Mouse (Mus musculus): ENCODE results near the gene Mid1. TPM values are rescaled to one million over a fixed set of nuclear protein-coding genes. Genes with fewer than 3 reads are reported as not detected.
"Not testable (repeated sequence)": the region's sequence is repeated elsewhere in the genome, so short reads cannot be mapped to it uniquely, and the experiment has no call there.

Mid1 gene
- polyA plus RNA-seq, 1 experiment from 2014 or later = 1.5 TPM

- DNase-seq (ENCODE audit: low spot score) (peak; percentile 60), ATAC-seq (ENCODE audit: low FRiP score, low TSS enrichment) (peak; percentile 90)
- peaks cover 28% of the 10 kb centered on the region for H3K9me3 ChIP-seq (ENCODE audit: control insufficient read depth, low read length)
- not testable (repeated sequence) for H3K27me3 ChIP-seq (ENCODE audit: control insufficient read depth, insufficient read depth, low read length); H3K27ac ChIP-seq (replicated peaks); H3K4me1 ChIP-seq (replicated peaks; ENCODE audit: control insufficient read depth, insufficient read depth)
- H3K36me3 ChIP-seq (ENCODE audit: control insufficient read depth, insufficient read depth, low read length) = peaks cover 25% of the 10 kb centered on the region
- H3K4me2 ChIP-seq (replicated peaks; ENCODE audit: low read depth) = peak overlapping the region; percentile 68
- WGBS = 29% methylated on average over 48 of the region's 51 CpGs
- peak overlapping the region; percentile 34 for H3K4me3 ChIP-seq (ENCODE audit: low read depth, low read length)
- peak overlapping the region; percentile 51; the same call in 1 of the 2 replicates for H3K9ac ChIP-seq (ENCODE audit: low read length)
Observed at GRCm38 (mm10) chrX:169986519-169987367, 301.7 kb downstream of the Mid1 start.

DNA sequence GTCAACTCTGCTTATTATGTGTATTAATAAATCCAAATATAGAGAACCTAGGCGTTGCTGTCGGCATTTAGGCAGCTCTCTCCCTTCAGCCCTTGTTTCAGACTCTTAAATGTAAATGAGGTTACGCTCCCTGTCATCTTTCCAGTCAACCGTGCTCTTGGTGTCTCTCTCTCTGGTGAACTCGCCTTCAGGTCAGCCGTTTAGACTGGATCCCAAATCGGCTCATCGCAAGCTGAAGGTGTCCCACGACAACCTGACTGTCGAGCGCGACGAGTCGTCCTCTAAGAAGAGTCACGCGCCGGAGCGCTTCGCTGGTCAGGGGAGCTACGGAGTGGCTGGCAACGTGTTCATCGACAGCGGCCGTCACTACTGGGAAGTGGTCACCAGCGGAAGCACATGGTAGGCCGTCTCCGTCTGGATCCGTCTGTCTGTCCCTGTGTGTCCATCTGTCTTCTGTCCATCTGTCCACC is 302.4 kb downstream of the Mid1 start:
- H3K4me3 ChIP-seq (ENCODE audit: low read depth, low read length); H3K27ac ChIP-seq (replicated peaks); H3K27me3 ChIP-seq (ENCODE audit: control insufficient read depth, insufficient read depth, low read length); H3K9ac ChIP-seq (ENCODE audit: low read length); H3K4me2 ChIP-seq (replicated peaks; ENCODE audit: low read depth); H3K4me1 ChIP-seq (replicated peaks; ENCODE audit: control insufficient read depth, insufficient read depth): not testable (repeated sequence)
- ATAC-seq (ENCODE audit: low FRiP score, low TSS enrichment) (peak; percentile 7), DNase-seq (ENCODE audit: low spot score) (peak; percentile 49)
- WGBS = 61% methylated on average over 28 of the region's 28 CpGs
- Histone ChIP-seq H3K9me3 (ENCODE audit: control insufficient read depth, low read length) (peaks cover 32% of the 10 kb centered on the region), H3K36me3 (ENCODE audit: control insufficient read depth, insufficient read depth, low read length) (peaks cover 25% of the 10 kb centered on the region)

- 63% methylated on average over 56 of the region's 56 CpGs for WGBS
- DNase-seq (ENCODE audit: low spot score) (peak; percentile 56), ATAC-seq (ENCODE audit: low FRiP score, low TSS enrichment) (peak; percentile 16)
- not testable (repeated sequence) for H3K27me3 ChIP-seq (ENCODE audit: control insufficient read depth, insufficient read depth, low read length); H3K4me1 ChIP-seq (replicated peaks; ENCODE audit: control insufficient read depth, insufficient read depth); H3K9ac ChIP-seq (ENCODE audit: low read length); H3K27ac ChIP-seq (replicated peaks); H3K4me2 ChIP-seq (replicated peaks; ENCODE audit: low read depth)
- Histone ChIP-seq H3K36me3 (ENCODE audit: control insufficient read depth, insufficient read depth, low read length) (peaks cover 25% of the 10 kb centered on the region), H3K9me3 (ENCODE audit: control insufficient read depth, low read length) (peaks cover 38% of the 10 kb centered on the region), H3K4me3 (ENCODE audit: low read depth, low read length) (0 out of 2 replicates have a peak overlapping the region, but pooled peaks have one; percentile 4)
Observed at GRCm38 (mm10) chrX:169988571-169989218, 303.7 kb downstream of the Mid1 start.

GRCm38 (mm10) chrX:169989219-169989595 is 304.2 kb downstream of the Mid1 start:
- not testable (repeated sequence) for H3K9ac ChIP-seq (ENCODE audit: low read length); H3K27me3 ChIP-seq (ENCODE audit: control insufficient read depth, insufficient read depth, low read length); H3K27ac ChIP-seq (replicated peaks); H3K4me2 ChIP-seq (replicated peaks; ENCODE audit: low read depth); DNase-seq (ENCODE audit: low spot score); H3K4me1 ChIP-seq (replicated peaks; ENCODE audit: control insufficient read depth, insufficient read depth)
- 0 out of 2 replicates have a peak overlapping the region, but pooled peaks have one; percentile 4 for H3K4me3 ChIP-seq (ENCODE audit: low read depth, low read length)
- peak; percentile 1; the same call in 1 of the 2 replicates for ATAC-seq (ENCODE audit: low FRiP score, low TSS enrichment)
- peaks cover 25% of the 10 kb centered on the region for H3K36me3 ChIP-seq (ENCODE audit: control insufficient read depth, insufficient read depth, low read length)
- WGBS = 61% methylated on average over 8 of the region's 8 CpGs
- H3K9me3 ChIP-seq (ENCODE audit: control insufficient read depth, low read length) = peaks cover 38% of the 10 kb centered on the region

DNA sequence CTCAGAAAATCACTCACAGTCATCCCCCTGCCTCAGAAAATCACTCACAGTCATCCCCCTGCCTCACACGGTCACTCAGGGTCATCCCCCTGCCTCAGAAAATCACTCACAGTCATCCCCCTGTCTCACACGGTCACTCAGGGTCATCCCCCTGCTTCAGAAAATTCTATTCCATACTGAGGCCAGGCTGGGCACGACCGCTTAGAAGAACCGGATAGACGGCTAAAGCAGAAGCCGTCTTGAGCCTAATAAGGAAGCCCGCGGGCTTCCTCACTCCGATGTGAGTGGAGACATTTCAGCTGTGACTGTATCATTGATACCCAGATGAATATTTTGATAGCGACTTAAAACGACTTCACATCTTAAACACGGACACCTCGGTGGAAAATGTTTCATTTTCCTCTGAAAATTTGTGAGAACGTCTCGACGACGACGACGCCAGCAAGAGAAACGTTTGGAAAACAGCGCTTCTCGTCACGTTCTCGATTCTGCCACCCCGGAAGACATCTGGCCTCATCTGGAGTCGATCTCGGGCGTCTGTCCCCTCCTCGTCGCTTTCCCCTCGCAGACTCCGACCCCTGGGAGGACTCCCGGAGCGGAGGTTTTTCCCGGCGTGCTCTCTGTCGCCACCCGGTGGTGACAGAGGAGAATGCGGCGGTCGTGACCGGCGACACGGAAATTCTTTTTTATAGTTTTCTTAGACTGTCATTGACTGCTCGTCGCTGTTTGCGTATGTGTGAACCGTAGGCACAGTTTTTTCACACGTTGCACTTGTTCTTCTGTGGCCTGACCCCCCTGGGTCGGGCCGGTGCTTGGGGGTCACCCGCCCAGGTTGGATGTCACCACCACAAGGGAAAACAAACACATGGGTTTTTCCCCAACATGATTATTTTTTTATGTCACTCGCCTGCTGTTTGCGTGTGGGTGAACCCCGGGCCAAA is 305.0 kb downstream of the Mid1 start:
- Histone ChIP-seq H3K9me3 (ENCODE audit: control insufficient read depth, low read length) (peaks cover 41% of the 10 kb centered on the region), H3K4me3 (ENCODE audit: low read depth, low read length) (peak overlapping the region; percentile 30; the same call in 1 of the 2 replicates), H3K36me3 (ENCODE audit: control insufficient read depth, insufficient read depth, low read length) (peaks cover 22% of the 10 kb centered on the region), H3K4me2 (replicated peaks; ENCODE audit: low read depth) (peak overlapping the region; percentile 44)
- ATAC-seq (ENCODE audit: low FRiP score, low TSS enrichment) (peak; percentile 31), DNase-seq (ENCODE audit: low spot score) (peak; percentile 59)
- not testable (repeated sequence) for H3K9ac ChIP-seq (ENCODE audit: low read length); H3K4me1 ChIP-seq (replicated peaks; ENCODE audit: control insufficient read depth, insufficient read depth); H3K27me3 ChIP-seq (ENCODE audit: control insufficient read depth, insufficient read depth, low read length); H3K27ac ChIP-seq (replicated peaks)
- 44% methylated on average over 56 of the region's 56 CpGs for WGBS

- peaks cover 40% of the 10 kb centered on the region for H3K9me3 ChIP-seq (ENCODE audit: control insufficient read depth, low read length)
- not testable (repeated sequence) for H3K4me2 ChIP-seq (replicated peaks; ENCODE audit: low read depth); H3K4me3 ChIP-seq (ENCODE audit: low read depth, low read length)
Observed at GRCm38 (mm10) chrX:169991128-169991873, 306.3 kb downstream of the Mid1 start.

GRCm38 (mm10) chrX:169992086-169992930 is 307.3 kb downstream of the Mid1 start:
- not testable (repeated sequence) for H3K4me3 ChIP-seq (ENCODE audit: low read depth, low read length); H3K4me2 ChIP-seq (replicated peaks; ENCODE audit: low read depth); H3K9ac ChIP-seq (ENCODE audit: low read length); H3K4me1 ChIP-seq (replicated peaks; ENCODE audit: control insufficient read depth, insufficient read depth); H3K27me3 ChIP-seq (ENCODE audit: control insufficient read depth, insufficient read depth, low read length); H3K27ac ChIP-seq (replicated peaks); DNase-seq (ENCODE audit: low spot score); ATAC-seq (ENCODE audit: low FRiP score, low TSS enrichment)
- H3K9me3 ChIP-seq (ENCODE audit: control insufficient read depth, low read length) = peaks cover 42% of the 10 kb centered on the region
- WGBS = 45% methylated on average over 15 of the region's 15 CpGs
- peaks cover 13% of the 10 kb centered on the region for H3K36me3 ChIP-seq (ENCODE audit: control insufficient read depth, insufficient read depth, low read length)

More at GRCm38 (mm10) chrX:169991128-169991873, 306.3 kb downstream of the Mid1 start:
- H3K27me3 ChIP-seq (ENCODE audit: control insufficient read depth, insufficient read depth, low read length); H3K9ac ChIP-seq (ENCODE audit: low read length); H3K27ac ChIP-seq (replicated peaks); DNase-seq (ENCODE audit: low spot score); H3K4me1 ChIP-seq (replicated peaks; ENCODE audit: control insufficient read depth, insufficient read depth): not testable (repeated sequence)
- WGBS = 36% methylated on average over 28 of the region's 28 CpGs
- peak; percentile 65 for ATAC-seq (ENCODE audit: low FRiP score, low TSS enrichment)
- H3K36me3 ChIP-seq (ENCODE audit: control insufficient read depth, insufficient read depth, low read length) = peaks cover 16% of the 10 kb centered on the region

Measured in stomach, postnatal 0 days (tissue).